Mouse (Mus musculus) bone marrow macrophage, adult 2 months (primary cell): Measurements from ENCODE around the gene Rbm42. TPM values are rescaled to one million over a fixed set of nuclear protein-coding genes. Genes with fewer than 3 reads are reported as not detected.
A peak's percentile ranks its signal among the peaks of the same experiment; 100 is the strongest.

ENCODE experiments used
- H3K27ac ChIP-seq: 2 replicates; pipeline ENCODE4 v1.5.1; 2012; ENCODE audit warnings: low read depth, low read length; ENCODE audit not compliant: insufficient read depth
- H3K4me1 ChIP-seq: 2 replicates; pipeline ENCODE4 v1.6.1; 2012; ENCODE audit warnings: low read length; ENCODE audit not compliant: control insufficient read depth, insufficient read depth
- H3K4me3 ChIP-seq: 2 replicates; pipeline ENCODE4 v1.5.1; 2012; ENCODE audit warnings: mild to moderate bottlenecking, low read length, moderate library complexity; ENCODE audit not compliant: insufficient read depth
- CTCF ChIP-seq: IDR thresholded peaks from 2 replicates; pipeline ENCODE4 v1.5.1; 2012; ENCODE audit warnings: low read depth, mild to moderate bottlenecking, low read length, moderate library complexity
- POLR2A ChIP-seq: IDR thresholded peaks from 2 replicates; pipeline ENCODE4 v1.6.1; 2012; ENCODE audit warnings: mild to moderate bottlenecking, low read depth, low read length, borderline replicate concordance
- polyA plus RNA-seq: library from polyadenylated mRNA; stranded (reverse); fragments of >200 nt; gene quantifications from 2 replicates; pipeline ENCODE4 v1.2.4, GENCODE M21; 2012; ENCODE audit not compliant: missing spikeins, insufficient read depth, insufficient read length

Gene Rbm42
- 59.6 and 69.7 TPM in 2 replicates for polyA plus RNA-seq

DNA sequence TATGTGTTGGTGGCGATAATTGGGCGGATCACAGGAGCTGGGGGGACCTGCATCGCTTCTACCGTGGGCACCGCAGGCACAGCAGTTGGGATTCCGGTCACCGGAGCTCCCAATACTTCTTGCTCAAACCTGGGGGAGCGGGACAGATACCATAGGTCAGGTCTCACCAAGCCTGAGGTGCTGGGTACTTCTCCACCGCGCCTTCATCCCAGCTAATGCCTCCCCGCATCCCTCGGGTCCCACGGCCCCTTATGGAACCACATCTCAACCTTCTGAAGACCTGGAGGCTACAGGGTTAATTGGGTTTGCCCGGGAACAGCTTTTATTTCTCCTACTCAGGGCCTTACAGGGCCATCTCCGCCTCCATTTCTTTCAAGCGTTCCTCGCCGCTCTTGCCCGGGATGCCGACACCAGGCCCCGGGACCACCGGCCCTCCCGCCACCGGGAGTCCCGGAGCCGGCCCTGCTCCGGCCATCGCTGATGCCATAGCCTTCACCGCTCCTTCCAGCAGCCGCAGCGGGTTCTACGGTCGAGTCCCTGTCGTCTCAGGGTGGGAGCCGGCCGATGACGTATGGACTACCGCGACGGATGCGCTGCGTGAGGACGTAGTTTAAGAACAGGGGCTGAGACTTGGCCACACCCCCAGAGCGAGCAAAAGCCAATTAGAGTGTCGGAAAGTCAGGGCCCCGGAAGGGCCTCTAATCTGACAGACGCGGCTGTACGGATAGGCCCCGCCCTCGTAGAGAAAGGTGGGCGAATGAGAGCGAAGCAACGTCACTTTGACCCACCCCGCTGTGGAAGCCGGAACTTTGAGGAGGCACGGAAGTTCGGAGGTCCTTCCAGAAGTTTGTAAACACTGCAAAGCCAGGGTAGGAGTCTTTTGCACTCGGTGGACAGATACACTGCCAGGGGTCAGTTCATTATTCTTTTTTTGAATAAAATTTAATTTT, at the start of gene Rbm42:
TSS of gene Rbm42 (minus strand) at position 727 of the 950 bp plus-strand sequence.
- no peak for TF ChIP-seq POLR2A
- TF ChIP-seq CTCF, result no peak
- no peak within 1 kb of the TSS for H3K27ac ChIP-seq
- H3K4me1 ChIP-seq, result no peaks in the 10 kb centered on the region
- H3K4me3 ChIP-seq, result peak within 1 kb of the TSS; percentile 97

GRCm38 (mm10) chr7:30698589-30698988, 48.5 kb upstream of the Rbm42 start, which contains the start of gene 2200002J24Rik:
Gene 2200002J24Rik, plus strand, starts transcription at chr7:30698926.
- H3K4me1 ChIP-seq, result peaks cover 15% of the 10 kb centered on the region
- H3K27ac ChIP-seq, result peak within 1 kb of the TSS; percentile 63
- TF ChIP-seq CTCF (no peak), POLR2A (no peak)
- H3K4me3 ChIP-seq, result no peak within 1 kb of the TSS

DNA sequence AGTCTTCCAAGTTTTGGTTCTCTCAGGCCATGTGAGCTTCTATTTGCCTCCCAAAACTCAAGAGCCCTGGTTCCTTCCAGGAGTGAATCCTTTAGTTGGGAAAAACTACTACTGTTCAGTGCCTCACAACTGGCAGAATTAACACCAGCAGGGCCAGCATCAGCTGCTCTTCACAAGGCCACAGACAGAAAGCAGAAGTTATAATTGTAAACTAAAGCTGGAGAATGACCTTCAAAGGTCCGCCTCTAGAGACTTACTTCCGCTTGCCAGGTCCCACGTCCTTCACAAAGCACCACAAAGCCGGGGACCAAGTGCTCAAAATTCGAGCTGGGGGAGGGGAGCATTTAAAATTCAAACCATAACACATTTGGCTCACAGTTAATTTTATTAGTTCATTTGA, 48.0 kb upstream of the Rbm42 start:
- Histone ChIP-seq H3K27ac (peak overlapping the region; percentile 63), H3K4me1 (peaks cover 15% of the 10 kb centered on the region), H3K4me3 (no peak overlapping the region)
- TF ChIP-seq POLR2A (no peak), CTCF (no peak)

GRCm38 (mm10) chr7:30688325-30688724, 38.2 kb upstream of the Rbm42 start:
- H3K27ac ChIP-seq, result no peak overlapping the region
- no peak overlapping the region for H3K4me3 ChIP-seq
- peaks cover 2% of the 10 kb centered on the region for H3K4me1 ChIP-seq
- TF ChIP-seq POLR2A (no peak), CTCF (no peak)

DNA sequence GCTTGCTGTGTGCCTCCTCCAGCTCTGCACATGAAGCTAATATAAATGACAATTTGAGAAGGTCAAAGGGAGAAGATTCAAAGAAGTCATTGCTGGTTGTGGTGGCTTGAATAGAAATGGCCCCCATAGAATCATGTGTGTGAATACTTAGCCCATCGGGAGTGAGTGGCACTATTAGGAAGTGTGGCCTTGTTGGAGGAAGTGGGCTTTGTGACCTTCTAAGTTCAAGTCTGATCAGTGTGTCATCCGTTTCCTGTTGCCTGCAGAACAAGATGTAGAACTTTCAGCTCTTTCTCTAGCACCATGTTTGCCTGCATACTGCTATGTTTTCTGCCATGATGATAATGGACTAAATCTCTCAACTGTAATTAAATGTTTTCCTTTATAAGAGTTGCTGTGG, 33.3 kb upstream of the Rbm42 start:
- Histone ChIP-seq H3K4me3 (no peak overlapping the region), H3K27ac (no peak overlapping the region)
- TF ChIP-seq POLR2A, result no peak
- TF ChIP-seq CTCF, result no peak

DNA sequence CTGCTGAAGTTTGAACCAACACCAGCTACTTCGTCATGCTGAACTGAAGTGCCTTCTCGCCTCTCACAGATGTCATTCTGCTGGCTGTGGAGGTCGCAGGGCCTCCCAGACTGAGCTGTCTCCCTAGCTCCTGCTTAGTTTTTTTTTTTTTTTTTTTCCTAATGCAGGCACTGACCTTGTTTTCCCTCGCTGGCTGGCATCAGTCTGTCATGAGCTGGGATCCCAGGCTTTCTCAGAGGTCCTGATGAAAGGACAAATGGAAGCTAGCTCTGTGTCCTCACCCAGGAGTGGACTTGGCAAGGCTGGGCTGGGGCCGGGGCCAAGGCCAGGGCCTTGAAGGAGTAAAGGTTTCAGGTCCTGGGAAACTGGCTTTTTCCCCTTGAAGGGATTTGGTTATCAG, 31.8 kb upstream of the Rbm42 start:
- Histone ChIP-seq H3K27ac (no peak overlapping the region), H3K4me1 (peaks cover 5% of the 10 kb centered on the region), H3K4me3 (no peak overlapping the region)
- TF ChIP-seq CTCF (no peak), POLR2A (no peak)

More for the DNA sequence above, 33.3 kb upstream of the Rbm42 start:
- peaks cover 5% of the 10 kb centered on the region for H3K4me1 ChIP-seq

GRCm38 (mm10) chr7:30678263-30678975, 28.3 kb upstream of the Rbm42 start:
- Histone ChIP-seq H3K4me3 (no peak overlapping the region), H3K27ac (no peak overlapping the region), H3K4me1 (peaks cover 10% of the 10 kb centered on the region)
- TF ChIP-seq POLR2A (no peak), CTCF (no peak)

- Histone ChIP-seq H3K27ac (no peak within 1 kb of the TSS), H3K4me3 (no peak within 1 kb of the TSS), H3K4me1 (peaks cover 4% of the 10 kb centered on the region)
- TF ChIP-seq CTCF, result no peak
- TF ChIP-seq POLR2A, result no peak
Measured at GRCm38 (mm10) chr7:30671480-30671879, 21.4 kb upstream of the Rbm42 start, which contains the start of gene Pmis2. Gene Pmis2, minus strand, starts transcription at chr7:30671605.

- H3K4me1 ChIP-seq, result 0 out of 2 replicates have a peak, but pooled peaks cover 3% of the 10 kb centered on the region
- H3K4me3 ChIP-seq, result no peak overlapping the region
- no peak for TF ChIP-seq CTCF
- TF ChIP-seq POLR2A, result no peak
- no peak overlapping the region for H3K27ac ChIP-seq
Measured at GRCm38 (mm10) chr7:30669229-30669628, 19.1 kb upstream of the Rbm42 start.

- no peak for TF ChIP-seq CTCF
- TF ChIP-seq POLR2A, result no peak
- no peak overlapping the region for H3K27ac ChIP-seq
- H3K4me3 ChIP-seq, result peak overlapping the region; percentile 77
- H3K4me1 ChIP-seq, result 0 out of 2 replicates have a peak, but pooled peaks cover 3% of the 10 kb centered on the region
Measured at GRCm38 (mm10) chr7:30665321-30665720, 15.2 kb upstream of the Rbm42 start.
